Mouse (Mus musculus): ENCODE results near the gene P4ha1. TPM values are rescaled to one million over a fixed set of nuclear protein-coding genes. Genes with fewer than 3 reads are reported as not detected.
"Not testable (repeated sequence)": the region's sequence is repeated elsewhere in the genome, so short reads cannot be mapped to it uniquely, and the experiment has no call there.

P4ha1 gene
- total RNA-seq, 2 experiments from 2014 or later: 34.4 to 37.9 TPM

DNA sequence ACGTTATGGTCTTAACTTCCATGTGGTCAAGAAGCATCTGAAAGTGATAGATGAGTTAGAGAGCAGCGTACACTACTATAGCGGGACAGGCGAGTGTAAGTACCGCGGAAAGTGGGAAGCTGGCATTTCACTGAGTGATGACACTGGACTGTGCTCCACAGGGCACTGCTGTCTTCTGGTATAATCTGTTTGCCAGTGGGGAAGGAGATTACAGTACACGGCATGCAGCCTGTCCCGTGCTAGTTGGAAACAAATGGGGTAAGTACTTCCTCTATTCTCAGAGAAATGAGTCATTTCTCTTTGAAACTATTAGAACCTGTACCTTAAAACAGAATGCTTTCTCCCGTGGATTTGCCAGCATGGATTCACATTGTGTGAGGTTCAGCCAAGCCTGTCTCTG, 46.3 kb downstream of the P4ha1 start:
- DNase-seq: no peak

DNA sequence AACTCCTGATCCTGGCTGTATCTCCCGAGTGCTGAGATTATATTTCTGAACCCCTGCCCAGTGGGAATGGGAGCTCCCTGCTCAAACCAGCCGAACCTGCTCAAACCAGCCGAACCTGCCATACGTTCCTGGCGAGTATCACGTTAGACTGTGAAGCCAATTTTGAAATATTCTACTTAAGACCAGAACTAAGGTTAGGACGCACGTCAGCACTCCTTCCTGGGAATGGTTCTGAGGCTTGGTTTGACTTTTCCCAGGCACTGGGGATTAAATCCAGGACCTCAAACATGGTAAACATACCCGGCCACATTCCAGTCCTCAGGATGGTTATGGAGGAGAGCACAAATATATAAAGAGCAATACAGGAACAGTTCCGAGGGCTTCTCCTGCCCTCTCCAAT, 54.8 kb downstream of the P4ha1 start:
- no peak for DNase-seq

DNA sequence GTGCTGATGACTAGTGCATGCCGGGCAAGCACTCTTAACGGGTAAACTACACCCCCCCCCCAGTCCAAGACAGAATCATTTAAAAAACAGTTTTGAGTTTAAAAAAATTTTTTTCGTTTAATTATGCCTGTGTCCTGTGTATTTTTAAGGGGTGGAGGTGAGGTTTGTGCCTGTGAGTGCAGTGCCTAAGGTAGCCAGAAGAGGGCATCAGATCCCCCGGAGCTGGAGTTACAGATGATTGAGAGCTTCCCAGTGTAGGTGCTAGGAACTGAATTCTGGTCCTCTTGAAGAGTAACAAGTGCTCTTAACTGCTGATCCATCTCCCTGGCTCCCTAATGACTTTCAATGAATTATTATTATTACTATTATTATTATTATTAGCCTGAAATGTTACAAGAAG, 55.6 kb downstream of the P4ha1 start:
- no peak for DNase-seq

DNA sequence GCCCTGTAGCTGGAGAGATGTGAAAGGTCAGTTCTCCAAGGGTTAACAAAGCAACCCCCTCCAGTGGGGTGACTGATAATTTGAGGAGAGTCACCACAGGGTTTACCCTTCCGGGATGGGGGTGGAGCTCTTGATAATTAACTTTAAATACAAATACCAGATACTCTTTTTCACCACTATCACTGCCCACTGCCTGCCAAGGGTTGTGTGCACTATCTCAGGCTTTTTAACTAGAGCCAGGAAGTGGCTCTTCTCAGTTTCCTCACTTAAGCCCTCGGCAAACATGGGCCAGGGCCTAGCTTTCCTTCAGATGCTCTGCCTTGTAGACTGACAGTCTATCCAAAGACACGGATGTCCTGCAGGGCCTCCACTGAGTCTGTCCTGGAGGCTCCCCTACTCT, 56.8 kb downstream of the P4ha1 start:
- DNase-seq: no peak

DNA sequence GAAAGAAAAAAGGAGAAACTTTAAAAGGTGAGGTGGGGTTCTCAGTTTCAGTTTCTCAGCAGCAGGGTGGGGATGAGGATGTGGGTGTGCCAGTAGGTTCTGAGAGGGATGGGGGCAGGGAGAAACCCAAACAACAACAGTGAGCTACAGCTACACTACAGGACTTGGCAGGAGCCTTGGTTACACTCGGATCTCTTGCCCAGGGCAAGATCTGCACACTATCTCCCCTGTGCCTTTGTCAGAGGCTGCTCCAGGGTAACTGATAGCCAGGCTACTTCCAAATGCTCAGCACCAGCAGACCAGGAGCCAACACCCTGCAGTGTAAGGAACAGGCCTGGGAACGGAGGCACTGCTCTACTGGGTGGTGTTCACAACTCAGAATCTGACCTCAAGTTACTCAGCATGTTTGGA, 57.3 kb downstream of the P4ha1 start:
- no peak for DNase-seq

DNA sequence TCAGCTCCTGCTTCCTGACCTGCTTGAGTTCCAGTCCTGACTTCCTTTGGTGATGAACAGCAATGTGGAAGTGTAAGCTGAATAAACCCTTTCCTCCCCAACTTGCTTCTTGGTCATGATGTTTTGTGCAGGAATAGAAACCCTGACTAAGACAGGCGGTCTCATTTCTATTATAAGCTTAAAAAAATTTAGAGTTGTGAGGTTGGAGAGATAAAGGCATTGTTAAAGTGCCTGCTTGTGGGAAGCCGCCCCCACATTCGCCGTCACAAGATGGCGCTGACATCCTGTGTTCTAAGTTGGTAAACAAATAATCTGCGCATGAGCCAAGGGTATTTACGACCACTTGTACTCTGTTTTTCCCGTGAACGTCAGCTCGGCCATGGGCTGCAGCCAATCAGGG, 58.5 kb downstream of the P4ha1 start:
- DNase-seq: not testable (repeated sequence)

DNA sequence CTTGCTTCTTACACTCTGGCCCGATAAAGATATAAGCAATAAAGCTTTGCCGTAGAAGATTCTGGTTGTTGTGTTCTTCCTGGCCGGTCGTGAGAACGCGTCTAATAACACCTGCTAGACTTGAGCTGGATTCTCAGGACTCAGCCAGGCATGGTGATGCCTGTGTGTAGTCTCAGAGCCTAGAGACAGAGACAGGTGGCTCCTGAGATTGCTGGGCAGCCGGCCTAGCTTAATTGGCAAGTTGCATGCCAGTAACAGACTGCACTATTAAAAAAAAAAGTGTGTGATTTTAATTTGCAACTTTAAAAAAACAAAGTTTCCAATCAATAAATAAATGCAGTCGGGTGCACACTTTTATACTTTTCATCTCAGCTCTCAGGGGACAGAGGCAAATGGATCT, 63.9 kb downstream of the P4ha1 start:
- DNase-seq: no peak

DNA sequence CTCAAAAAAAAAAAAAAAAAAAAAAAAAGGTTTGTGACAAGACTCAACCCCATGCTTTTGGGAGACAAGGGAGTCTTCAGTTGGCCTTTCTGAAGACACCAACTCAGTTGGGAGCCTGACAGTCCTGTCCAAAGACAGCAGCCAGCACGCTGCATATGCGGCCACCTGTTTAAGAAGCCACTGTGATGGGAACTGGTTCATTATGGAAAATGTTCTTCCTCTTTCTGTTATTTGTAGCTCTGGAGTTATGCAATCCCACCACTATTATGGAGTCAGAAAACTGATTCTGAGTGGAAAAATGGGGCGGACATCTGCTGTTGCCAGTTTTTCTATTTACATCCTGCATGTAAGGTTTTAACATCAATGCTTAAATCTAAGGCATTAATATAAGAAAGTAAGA, 66.6 kb downstream of the P4ha1 start:
- DNase-seq: no peak

DNA sequence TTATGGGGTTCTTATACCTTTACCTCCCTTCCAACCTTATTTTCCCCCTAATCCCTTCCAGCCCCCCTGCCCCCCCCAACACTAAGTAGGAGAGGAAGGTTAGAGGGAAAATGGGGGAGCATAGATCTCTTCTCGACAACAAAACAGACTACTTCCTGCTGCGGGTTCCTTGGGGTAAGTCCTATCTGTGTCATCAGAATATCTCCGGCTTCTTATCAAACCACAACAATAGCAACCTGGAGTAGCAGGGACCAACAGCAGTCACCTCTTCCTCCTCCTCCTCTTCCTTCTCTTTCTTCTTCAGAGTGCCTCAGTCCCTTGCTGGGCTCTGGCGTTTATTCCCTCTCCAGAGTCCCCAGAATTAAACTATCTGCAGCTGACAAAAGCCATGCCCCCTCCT, 68.8 kb downstream of the P4ha1 start:
- DNase-seq: no peak

DNA sequence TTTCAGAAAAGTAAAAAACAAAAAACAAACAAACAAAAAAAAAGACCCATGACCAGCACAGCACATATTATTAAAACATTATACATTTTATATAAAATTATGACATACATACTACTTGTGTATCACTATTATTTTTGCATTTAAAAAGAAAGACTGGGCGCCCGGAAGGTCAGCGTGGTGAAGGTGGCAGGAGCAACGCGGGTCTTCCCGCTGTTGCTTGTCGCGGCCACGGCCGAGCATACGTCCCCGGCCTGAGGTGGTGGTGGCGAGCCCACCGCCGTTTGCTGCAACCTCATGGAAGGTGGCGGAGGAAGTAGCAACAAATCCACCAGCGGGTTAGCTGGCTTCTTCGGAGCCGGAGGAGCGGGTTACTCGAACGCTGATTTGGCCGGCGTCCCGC, 72.4 kb downstream of the P4ha1 start, which contains the start of gene Gm10273:
Gene Gm10273, plus strand, starts transcription at position 172 of the 400 bp plus-strand sequence.
- not testable (repeated sequence) for DNase-seq

DNA sequence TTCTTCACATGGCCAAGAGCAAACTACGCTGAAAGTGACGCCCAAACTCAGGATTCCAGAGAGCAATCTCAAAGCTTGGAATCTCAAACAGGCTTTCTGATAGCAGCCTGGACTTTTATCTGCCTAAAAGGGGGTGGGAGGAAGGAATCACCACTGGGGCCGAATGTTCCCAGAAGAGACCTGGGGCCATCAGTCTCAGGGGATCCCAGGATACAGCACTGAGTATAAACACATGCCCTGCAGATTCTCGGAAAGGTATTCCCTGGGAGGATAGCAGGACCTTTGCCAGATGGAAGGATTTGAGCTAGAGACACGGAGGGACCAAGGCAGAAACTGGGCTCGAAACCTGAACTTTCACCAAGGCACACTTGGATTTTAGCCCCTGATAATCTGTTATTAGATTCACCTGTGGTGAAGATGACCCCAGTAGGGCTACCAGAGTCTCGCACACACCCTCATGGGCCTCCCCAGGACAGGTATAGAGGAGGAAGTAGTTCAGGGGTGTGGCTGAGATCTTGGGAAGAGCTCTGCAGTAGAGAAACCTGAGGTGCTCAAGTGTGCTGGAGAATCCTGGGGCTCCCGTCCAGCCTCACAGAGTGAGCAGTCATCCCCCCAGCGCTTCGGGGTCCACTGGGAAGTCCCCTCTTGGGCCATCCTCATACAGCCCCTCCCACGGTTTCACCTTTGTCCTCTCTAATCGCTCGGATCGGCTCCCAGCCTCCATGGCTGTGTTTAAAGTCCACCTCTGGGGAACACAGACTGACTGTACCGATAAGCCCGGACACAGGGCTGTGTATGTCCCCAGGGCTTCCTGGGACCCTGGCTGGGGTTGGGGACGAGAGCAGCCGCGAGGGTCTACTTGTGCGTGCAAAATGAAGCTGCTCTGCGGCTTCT, 80.0 kb downstream of the P4ha1 start, which contains the start of gene Pla2g12b:
Gene Pla2g12b, plus strand, starts transcription at position 762 of the 894 bp plus-strand sequence.
- no peak for DNase-seq

DNA sequence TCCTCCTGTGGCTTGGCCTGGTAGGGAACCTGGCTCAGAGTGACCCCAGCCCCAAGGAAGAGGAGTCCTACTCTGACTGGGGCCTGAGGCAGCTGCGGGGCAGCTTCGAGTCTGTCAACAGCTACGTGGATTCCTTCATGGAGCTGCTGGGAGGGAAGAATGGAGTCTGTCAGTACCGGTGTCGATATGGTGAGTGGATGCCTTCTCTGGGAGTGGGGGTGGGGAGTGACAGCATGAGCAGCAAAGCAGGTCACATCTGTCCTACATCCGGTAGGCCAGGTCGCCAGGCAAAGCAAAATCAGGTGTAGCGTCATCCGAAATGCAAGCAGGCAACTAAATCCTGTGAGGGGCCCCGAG, 80.7 kb downstream of the P4ha1 start:
- DNase-seq: no peak

DNA sequence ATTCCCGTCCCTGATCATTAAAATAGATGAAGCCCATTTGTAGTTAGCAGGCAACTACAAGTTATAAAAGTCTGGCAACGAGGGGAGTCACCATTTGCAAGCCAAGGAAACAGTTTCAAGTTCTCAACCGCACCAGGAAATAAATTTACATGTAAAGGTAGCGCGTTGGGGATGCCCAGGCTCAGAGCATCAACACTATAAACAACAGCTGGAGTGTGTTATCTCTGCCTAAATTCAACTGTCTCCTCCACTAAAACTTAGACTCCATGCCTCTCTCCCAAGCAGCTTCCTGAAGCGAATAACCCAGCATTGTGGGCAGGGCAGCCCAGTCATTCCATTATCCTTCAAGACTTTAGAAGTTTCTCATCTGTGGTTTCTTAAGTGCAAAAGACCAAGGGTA, 85.4 kb downstream of the P4ha1 start:
- no peak for DNase-seq

DNA sequence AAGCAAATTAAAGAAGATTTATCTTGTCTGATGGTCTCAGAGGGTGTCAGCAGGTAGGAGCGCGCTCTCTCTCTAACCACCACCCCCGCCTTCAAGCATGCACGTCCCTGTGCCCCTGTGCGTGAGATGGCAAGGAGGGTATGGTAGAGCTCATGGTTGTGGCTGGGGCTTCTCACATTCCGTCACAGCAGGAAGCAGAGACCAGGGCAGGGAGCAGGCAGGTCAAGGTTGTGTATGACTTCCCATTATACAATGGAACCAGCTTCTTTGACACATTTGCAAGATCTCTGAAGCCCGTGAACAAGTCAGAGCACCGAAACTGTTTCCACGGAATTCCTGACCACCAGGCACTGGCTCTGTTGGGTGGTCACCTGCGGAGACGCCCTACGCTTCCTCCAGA, 87.2 kb downstream of the P4ha1 start:
- no peak for DNase-seq

DNA sequence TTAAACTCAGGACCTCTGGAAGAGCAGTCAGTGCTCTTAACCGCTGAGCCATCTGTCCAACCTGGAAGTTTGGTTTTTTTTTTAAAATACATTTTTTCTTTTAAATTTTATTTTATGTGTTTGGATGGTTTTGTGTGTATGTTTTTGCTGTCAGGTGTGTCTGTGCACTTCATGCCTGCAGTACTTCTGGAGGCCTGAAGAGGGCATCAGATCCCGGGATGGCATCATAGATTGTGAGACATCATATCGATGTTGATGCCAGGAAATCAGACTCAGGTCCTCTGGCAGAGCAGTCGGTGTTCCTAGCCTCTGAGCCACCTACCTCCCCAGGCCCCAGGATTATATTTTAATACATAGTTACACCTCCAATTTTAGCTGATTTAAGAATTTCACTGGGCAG, 90.6 kb downstream of the P4ha1 start:
- DNase-seq: no peak

DNA sequence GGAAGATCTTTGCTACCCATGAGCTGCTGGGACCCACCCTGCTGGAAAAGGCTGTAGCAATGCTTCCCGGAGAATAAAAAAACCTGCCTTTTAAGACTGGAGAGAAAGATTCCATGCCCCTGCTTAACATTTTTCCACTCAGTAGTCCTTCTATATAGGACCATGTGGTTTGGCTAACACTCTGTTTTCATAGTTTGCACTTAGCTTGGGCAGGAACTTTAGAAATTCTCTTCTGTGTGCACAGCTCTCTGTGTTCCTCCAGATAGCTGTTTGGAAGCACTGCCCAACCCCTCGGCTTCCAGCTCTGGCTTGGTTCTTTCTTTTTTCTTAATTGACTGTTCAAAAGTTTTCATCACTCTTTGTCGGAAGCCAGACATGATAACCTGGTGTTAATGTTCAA, 93.5 kb downstream of the P4ha1 start:
- DNase-seq: no peak

DNA sequence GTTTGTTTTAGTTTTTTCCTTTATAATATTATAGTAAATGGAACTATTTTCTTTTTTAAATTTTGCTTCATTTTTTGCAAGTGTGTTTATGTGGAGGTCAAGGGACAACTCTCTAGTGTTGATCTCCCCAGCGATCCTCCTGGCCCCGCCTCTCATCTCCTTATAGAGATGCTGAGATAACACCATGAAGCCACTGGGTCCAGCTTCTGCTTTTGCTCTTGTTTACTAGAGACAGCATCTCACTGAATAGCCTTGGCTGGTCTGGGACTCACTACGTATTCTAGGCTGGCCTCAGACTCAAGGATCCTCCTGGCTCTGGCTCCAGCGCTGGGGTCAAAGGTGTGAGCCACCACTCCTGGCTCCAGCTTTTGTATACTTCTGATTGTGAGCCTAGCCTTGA, 96.4 kb downstream of the P4ha1 start:
- no peak for DNase-seq

Other genes starting within 250 kb of the P4ha1 start
- gene Sept10, start 101.4 kb upstream of the P4ha1 start, total RNA-seq (2021): 10 to 100 TPM; 26.8 to 30.4 TPM
- gene Sowahc, start 101.3 kb upstream of the P4ha1 start, total RNA-seq (2021): 1 to 10 TPM; 2.6 to 2.9 TPM
- gene Gm10273, start 72.3 kb downstream of the P4ha1 start, total RNA-seq (2021): 100 to 1,000 TPM; 112 to 119 TPM
- gene Pla2g12b, start 80.4 kb downstream of the P4ha1 start, total RNA-seq (2021): under 1 TPM in 1 of 2 experiments, not detected in 1; 0.34 TPM
- under 1 TPM; 0.54 to 0.89 TPM for gene Oit3, start 118.5 kb downstream of the P4ha1 start, total RNA-seq (2021)

All from gastrocnemius, postnatal 10 days (tissue).